Mouse (Mus musculus): ENCODE data around the gene Fbxo30. TPM values are rescaled to one million over a fixed set of nuclear protein-coding genes. Genes with fewer than 3 reads are reported as not detected.
"Not testable (repeated sequence)": the region's sequence is repeated elsewhere in the genome, so short reads cannot be mapped to it uniquely, and the experiment has no call there.

The Fbxo30 gene
- polyA plus RNA-seq, 1 experiment from 2014 or later = 32.7 TPM

DNA sequence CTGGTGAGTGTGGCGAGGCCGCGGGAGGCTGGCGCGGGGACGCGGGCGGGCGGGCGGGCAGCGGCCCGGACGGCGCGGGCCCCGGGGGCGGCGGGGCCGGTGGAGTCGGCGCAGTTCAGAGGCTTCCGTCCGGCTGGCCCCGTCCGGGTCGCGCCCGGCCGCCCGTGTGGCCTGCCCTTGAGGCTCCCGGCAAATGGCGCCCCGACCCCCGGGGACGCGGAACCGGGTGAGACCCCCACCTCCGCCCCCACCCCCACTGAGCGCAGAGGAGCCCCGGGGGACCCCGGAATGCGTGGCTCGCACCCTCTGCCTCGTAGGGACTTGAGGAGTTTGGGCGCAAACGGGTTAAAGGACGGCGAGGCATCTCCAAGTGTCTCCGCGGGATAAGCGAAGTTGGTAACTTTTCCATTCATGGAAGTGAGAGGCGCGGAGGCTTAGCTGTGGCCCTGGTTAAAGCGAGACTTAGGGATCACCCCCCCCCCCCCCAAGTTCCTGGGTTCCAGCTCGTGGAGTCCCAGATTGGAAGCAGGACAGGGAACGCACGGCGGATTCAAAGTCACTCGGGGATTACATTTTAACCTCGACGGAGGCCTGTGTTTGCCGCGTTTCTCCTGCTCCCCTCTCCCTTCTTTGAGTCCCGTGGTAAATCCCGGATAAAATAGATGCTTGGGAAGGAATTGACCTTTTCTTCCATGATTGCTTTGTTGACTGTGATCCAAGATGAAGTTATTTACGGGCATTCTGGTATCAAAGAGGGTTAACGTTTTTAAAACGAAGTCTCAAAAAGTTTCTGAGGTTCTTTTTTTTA, 572 bp downstream of the Fbxo30 start:
- H3K4me3 ChIP-seq (replicated peaks) = peak overlapping the region; percentile 95
- H3K27me3 ChIP-seq (replicated peaks) = no peaks in the 10 kb centered on the region
- peak overlapping the region; percentile 99 for H3K27ac ChIP-seq
- peak; percentile 48; the same call in 1 of the 2 replicates for ATAC-seq (ENCODE audit: insufficient read depth, low FRiP score, low read depth)
- H3K4me2 ChIP-seq = peak overlapping the region; percentile 45
- H3K4me1 ChIP-seq = no peaks in the 10 kb centered on the region
- peak overlapping the region; percentile 86 for H3K9ac ChIP-seq
- no peaks in the 10 kb centered on the region for H3K9me3 ChIP-seq
- under 1% methylated on average over 56 of the region's 68 CpGs for WGBS
- H3K36me3 ChIP-seq = no peaks in the 10 kb centered on the region

- Histone ChIP-seq H3K4me1 (no peaks in the 10 kb centered on the region), H3K4me2 (peak overlapping the region; percentile 45), H3K36me3 (no peaks in the 10 kb centered on the region), H3K27me3 (replicated peaks) (no peaks in the 10 kb centered on the region), H3K27ac (peak overlapping the region; percentile 99; the same call in 1 of the 2 replicates), H3K9ac (peak overlapping the region; percentile 86; the same call in 1 of the 2 replicates), H3K9me3 (no peaks in the 10 kb centered on the region), H3K4me3 (replicated peaks) (peak overlapping the region; percentile 95)
- WGBS = 2% methylated on average over 4 of the region's 4 CpGs
- ATAC-seq (ENCODE audit: insufficient read depth, low FRiP score, low read depth) = no peak
Observed at GRCm38 (mm10) chr10:11282306-11282631, 1.1 kb downstream of the Fbxo30 start.

DNA sequence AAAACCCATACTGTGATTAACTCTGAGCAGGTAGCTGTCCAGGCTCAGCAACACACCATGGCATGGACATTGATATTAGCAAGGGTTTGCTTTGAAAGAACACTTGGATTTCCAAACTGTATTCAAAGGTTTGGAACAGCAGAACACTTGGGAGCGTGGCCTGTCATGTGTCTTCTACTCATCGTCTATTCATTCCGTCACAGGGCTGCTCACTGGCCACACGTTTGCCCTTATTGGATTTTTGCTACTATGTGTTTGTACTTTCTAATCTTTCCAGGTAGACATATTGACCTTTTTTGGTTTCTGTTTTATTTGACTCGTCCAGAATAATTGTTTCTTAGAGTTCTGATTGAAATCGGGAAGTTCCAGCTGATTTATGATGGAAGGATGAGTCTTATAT, 17.3 kb downstream of the Fbxo30 start:
- ATAC-seq (ENCODE audit: insufficient read depth, low FRiP score, low read depth) = no peak
- no peak overlapping the region for H3K9ac ChIP-seq
- no peaks in the 10 kb centered on the region for H3K27me3 ChIP-seq (replicated peaks)
- no peak overlapping the region for H3K4me3 ChIP-seq (replicated peaks)
- peaks cover 2% of the 10 kb centered on the region; the same call in 1 of the 2 replicates for H3K36me3 ChIP-seq
- no peaks in the 10 kb centered on the region for H3K4me1 ChIP-seq
- no peaks in the 10 kb centered on the region for H3K9me3 ChIP-seq
- no peak overlapping the region for H3K27ac ChIP-seq
- no peak overlapping the region for H3K4me2 ChIP-seq
- WGBS = 85% methylated on average over 6 of the region's 6 CpGs

- Histone ChIP-seq H3K27me3 (replicated peaks) (no peaks in the 10 kb centered on the region), H3K9me3 (no peaks in the 10 kb centered on the region), H3K4me1 (no peaks in the 10 kb centered on the region), H3K4me3 (replicated peaks) (no peak overlapping the region), H3K27ac (no peak overlapping the region), H3K9ac (no peak overlapping the region), H3K36me3 (no peaks in the 10 kb centered on the region), H3K4me2 (no peak overlapping the region)
- no peak for ATAC-seq (ENCODE audit: insufficient read depth, low FRiP score, low read depth)
- 61% methylated on average over 9 of the region's 9 CpGs for WGBS
Observed at GRCm38 (mm10) chr10:11305365-11306053, 24.4 kb downstream of the Fbxo30 start.

GRCm38 (mm10) chr10:11306054-11306367, 24.9 kb downstream of the Fbxo30 start:
- 36% methylated on average over 2 of the region's 2 CpGs for WGBS
- Histone ChIP-seq H3K4me1 (no peaks in the 10 kb centered on the region), H3K9ac (no peak overlapping the region), H3K27me3 (replicated peaks) (no peaks in the 10 kb centered on the region), H3K36me3 (no peaks in the 10 kb centered on the region), H3K9me3 (no peaks in the 10 kb centered on the region), H3K27ac (no peak overlapping the region), H3K4me2 (no peak overlapping the region), H3K4me3 (replicated peaks) (no peak overlapping the region)
- no peak for ATAC-seq (ENCODE audit: insufficient read depth, low FRiP score, low read depth)

DNA sequence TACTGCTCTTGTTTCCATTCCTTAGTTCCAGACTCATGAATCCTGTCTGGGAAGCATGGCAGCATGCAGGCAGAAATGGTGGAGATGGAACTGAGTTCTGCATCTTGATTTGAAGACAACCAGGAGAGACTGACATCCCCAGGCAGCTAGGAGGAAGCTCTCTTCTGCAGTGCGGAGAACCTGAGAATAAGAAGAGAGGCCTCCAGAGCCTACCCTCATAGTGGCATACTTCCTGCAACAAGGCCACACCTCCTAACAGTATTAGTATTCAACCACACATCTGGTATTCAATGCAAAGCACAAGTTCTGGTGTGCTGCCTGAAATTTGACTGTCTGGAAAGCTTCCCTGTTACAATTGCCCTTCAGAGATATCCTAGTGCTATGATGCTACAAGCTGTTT, 28.7 kb downstream of the Fbxo30 start:
- H3K27me3 ChIP-seq (replicated peaks) = no peaks in the 10 kb centered on the region
- no peaks in the 10 kb centered on the region for H3K9me3 ChIP-seq
- H3K4me3 ChIP-seq (replicated peaks) = no peak overlapping the region
- H3K36me3 ChIP-seq = no peaks in the 10 kb centered on the region
- no peaks in the 10 kb centered on the region for H3K4me1 ChIP-seq
- 90% methylated on average over 1 of the region's 1 CpGs for WGBS
- H3K9ac ChIP-seq = no peak overlapping the region
- no peak for ATAC-seq (ENCODE audit: insufficient read depth, low FRiP score, low read depth)
- no peak overlapping the region for H3K27ac ChIP-seq
- H3K4me2 ChIP-seq = no peak overlapping the region

- Histone ChIP-seq H3K4me1 (no peaks in the 10 kb centered on the region), H3K27me3 (replicated peaks) (no peaks in the 10 kb centered on the region), H3K36me3 (no peaks in the 10 kb centered on the region), H3K4me2 (no peak overlapping the region), H3K9ac (no peak overlapping the region), H3K27ac (no peak overlapping the region), H3K4me3 (replicated peaks) (no peak overlapping the region), H3K9me3 (no peaks in the 10 kb centered on the region)
- no peak for ATAC-seq (ENCODE audit: insufficient read depth, low FRiP score, low read depth)
Observed at GRCm38 (mm10) chr10:11310481-11310880, 29.4 kb downstream of the Fbxo30 start.

GRCm38 (mm10) chr10:11317856-11318454, 36.8 kb downstream of the Fbxo30 start:
- H3K4me2 ChIP-seq; ATAC-seq (ENCODE audit: insufficient read depth, low FRiP score, low read depth); H3K4me1 ChIP-seq: not testable (repeated sequence)

GRCm38 (mm10) chr10:11319446-11319970, 38.4 kb downstream of the Fbxo30 start:
- ATAC-seq (ENCODE audit: insufficient read depth, low FRiP score, low read depth) = no peak
- H3K36me3 ChIP-seq = no peaks in the 10 kb centered on the region
- 72% methylated on average over 1 of the region's 1 CpGs for WGBS
- no peak overlapping the region for H3K4me2 ChIP-seq
- H3K9ac ChIP-seq = no peak overlapping the region
- no peaks in the 10 kb centered on the region for H3K9me3 ChIP-seq
- H3K4me3 ChIP-seq (replicated peaks) = no peak overlapping the region
- no peaks in the 10 kb centered on the region for H3K27me3 ChIP-seq (replicated peaks)
- no peak overlapping the region for H3K27ac ChIP-seq
- H3K4me1 ChIP-seq = no peaks in the 10 kb centered on the region

More at GRCm38 (mm10) chr10:11317856-11318454, 36.8 kb downstream of the Fbxo30 start:
- not testable (repeated sequence) for H3K9ac ChIP-seq; H3K4me3 ChIP-seq (replicated peaks); H3K36me3 ChIP-seq; H3K9me3 ChIP-seq; H3K27me3 ChIP-seq (replicated peaks); H3K27ac ChIP-seq

- peak; percentile 43; the same call in 1 of the 2 replicates for ATAC-seq (ENCODE audit: insufficient read depth, low FRiP score, low read depth)
- no peak overlapping the region for H3K9ac ChIP-seq
- no peak overlapping the region for H3K4me2 ChIP-seq
- H3K9me3 ChIP-seq = no peaks in the 10 kb centered on the region
- H3K4me3 ChIP-seq (replicated peaks) = no peak overlapping the region
- H3K27ac ChIP-seq = no peak overlapping the region
- H3K36me3 ChIP-seq = no peaks in the 10 kb centered on the region
- 59% methylated on average over 7 of the region's 7 CpGs for WGBS
- no peaks in the 10 kb centered on the region for H3K4me1 ChIP-seq
- H3K27me3 ChIP-seq (replicated peaks) = no peaks in the 10 kb centered on the region
Observed at GRCm38 (mm10) chr10:11322316-11322715, 41.2 kb downstream of the Fbxo30 start.

DNA sequence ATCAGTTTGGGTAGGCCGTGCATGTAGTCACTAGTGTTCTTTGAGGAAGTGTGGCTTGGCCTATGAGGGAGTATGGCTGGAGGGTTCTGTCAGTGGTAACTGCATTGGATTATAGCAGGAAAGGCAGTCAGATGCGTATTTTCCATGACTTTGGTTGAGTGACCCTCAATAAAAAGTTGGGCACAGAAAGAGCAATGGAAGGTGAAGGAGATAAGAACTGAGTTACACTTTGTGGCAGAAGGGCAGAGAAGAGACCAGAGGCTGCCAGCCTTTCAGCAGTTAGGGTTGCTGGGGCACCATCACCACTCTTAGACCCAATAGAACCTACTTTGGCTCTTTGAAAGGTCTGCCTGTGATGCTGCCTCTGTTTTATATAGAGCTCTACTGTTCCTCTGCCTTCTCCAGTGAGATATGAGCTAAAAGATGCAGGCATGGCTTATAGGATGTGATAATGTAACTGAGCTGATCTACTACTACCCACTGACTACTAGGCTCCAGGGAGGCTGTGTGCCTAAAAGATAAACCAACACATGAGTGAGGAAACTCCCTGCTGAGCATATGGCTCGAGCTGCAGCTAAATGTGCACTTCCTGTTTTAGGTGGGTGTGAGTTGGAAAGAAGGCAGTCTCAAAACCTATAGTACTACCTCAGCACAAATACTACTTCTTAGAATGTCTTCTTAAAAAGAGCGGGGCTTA, 42.2 kb downstream of the Fbxo30 start:
- ATAC-seq (ENCODE audit: insufficient read depth, low FRiP score, low read depth) = peak; percentile 85

More for the DNA sequence above, 42.2 kb downstream of the Fbxo30 start:
- H3K36me3 ChIP-seq = no peaks in the 10 kb centered on the region
- H3K4me1 ChIP-seq = no peaks in the 10 kb centered on the region
- no peaks in the 10 kb centered on the region for H3K9me3 ChIP-seq
- no peak overlapping the region for H3K4me3 ChIP-seq (replicated peaks)
- no peak overlapping the region for H3K27ac ChIP-seq
- WGBS = 77% methylated on average over 4 of the region's 4 CpGs
- H3K27me3 ChIP-seq (replicated peaks) = no peaks in the 10 kb centered on the region
- H3K4me2 ChIP-seq = no peak overlapping the region
- H3K9ac ChIP-seq = no peak overlapping the region
